Mouse (Mus musculus): ENCODE measurements around the gene Gm5728.
"Not testable (repeated sequence)": the region's sequence is repeated elsewhere in the genome, so short reads cannot be mapped to it uniquely, and the experiment has no call there.

Gene Gm5728

GRCm38 (mm10) chr7:20375310-20375709 lies at the start of gene Gm5728:
Gm5728 (minus strand) TSS chr7:20375410.
- DNase-seq: not testable (repeated sequence)

GRCm38 (mm10) chr7:20417642-20418041 lies 42.4 kb upstream of the Gm5728 start, which contains the start of gene Vmn1r100:
Vmn1r100 (plus strand) TSS chr7:20417942.
- not testable (repeated sequence) for DNase-seq

GRCm38 (mm10) chr7:20333965-20334364 lies 41.2 kb downstream of the Gm5728 start, which contains the start of gene Gm4133:
Gm4133 (minus strand) TSS chr7:20334065.
- DNase-seq: not testable (repeated sequence)
